ENCODE assay signal across 27 mouse cellular contexts in the genomic region with DNA sequence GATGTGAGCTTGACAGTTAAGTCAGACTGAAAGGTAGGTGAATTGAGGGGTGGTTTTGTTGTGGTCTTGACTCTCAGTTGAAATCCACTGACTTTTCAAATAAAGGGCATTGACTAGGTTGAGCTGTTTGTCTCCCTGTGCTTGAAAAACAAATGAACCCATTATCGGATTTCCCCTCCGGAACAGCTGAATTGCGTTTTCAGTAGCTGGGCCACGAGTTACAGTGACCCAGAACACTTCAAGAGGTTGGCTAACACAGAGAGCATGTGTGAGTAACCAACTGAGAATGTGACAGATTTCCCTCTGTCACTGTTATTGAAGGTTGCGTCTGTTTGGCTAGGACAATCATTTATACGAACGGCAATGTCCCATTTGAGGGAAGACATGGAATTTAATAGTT. TPM values are rescaled to one million over a fixed set of nuclear protein-coding genes. Genes with fewer than 3 reads are reported as not detected.
A peak's percentile ranks its signal among the peaks of the same experiment; 100 is the strongest.
DNase-seq lines count a peak whose midpoint lies in the region; ATAC-seq and TF ChIP-seq lines count a peak whose summit lies in the region.
"Had no signal": no experiment of that assay in that cellular context is flagged by ENCODE, and none has a peak within 500 bp of the region (broad histone marks: within the 10 kb centered on the region; RNA-seq: fewer than 3 reads in every experiment).

No protein-coding gene starts in this region.

- TF ChIP-seq CTCF in heart, adult 2 months (IDR thresholded peaks at IDR 0.05): no peak
- TF ChIP-seq CTCF in lung, postnatal 0 days (IDR thresholded peaks at IDR 0.05): no peak

- H3K36me3 ChIP-seq in heart, adult 2 months (ENCODE audit: control insufficient read depth, insufficient read depth, low read length): no peaks in the 10 kb centered on the region
- H3K36me3 ChIP-seq in heart, embryonic 12.5 days: no peaks in the 10 kb centered on the region
- no peaks in the 10 kb centered on the region for H3K36me3 ChIP-seq in lung, postnatal 0 days (ENCODE audit: insufficient read depth, low read length)
- H3K36me3 ChIP-seq: hindbrain, embryonic 15.5 days; limb, embryonic 12.5 days; midbrain, embryonic 13.5 days had no signal

- no peaks in the 10 kb centered on the region for H3K79me2 ChIP-seq in heart, adult 2 months (replicated peaks; ENCODE audit: control insufficient read depth, insufficient read depth, low read length)

- intact Hi-C loops in heart, adult 2 months (cut with DNase I): no loop called here

- 46% methylated on average over 7 of the region's 7 CpGs for WGBS in heart, adult 2 months
- 68% methylated on average over 7 of the region's 7 CpGs for WGBS in heart, embryonic 12.5 days
- 57% methylated on average over 7 of the region's 7 CpGs for WGBS in lung, postnatal 0 days

- no peaks in the 10 kb centered on the region for H3K9me3 ChIP-seq in heart, embryonic 12.5 days (replicated peaks)
- H3K9me3 ChIP-seq in lung, postnatal 0 days (ENCODE audit: low read length): no peaks in the 10 kb centered on the region
- H3K9me3 ChIP-seq: hindbrain, embryonic 15.5 days; limb, embryonic 12.5 days; megakaryocyte, embryonic 14.5 days; midbrain, embryonic 13.5 days had no signal

- no peak overlapping the region for H3K9ac ChIP-seq in heart, adult 2 months (ENCODE audit: low read depth, low read length)
- no peak overlapping the region for H3K9ac ChIP-seq in heart, embryonic 12.5 days
- no peak overlapping the region for H3K9ac ChIP-seq in lung, postnatal 0 days (replicated peaks; ENCODE audit: low read depth)
- H3K9ac ChIP-seq: hindbrain, embryonic 15.5 days; limb, embryonic 12.5 days; liver, postnatal 0 days; midbrain, embryonic 13.5 days had no signal

- peak overlapping the region; percentile 57 for H3K27ac ChIP-seq in heart, adult 2 months
- no peak overlapping the region for H3K27ac ChIP-seq in heart, embryonic 12.5 days (ENCODE audit: poor library complexity, severe bottlenecking)
- H3K27ac ChIP-seq in lung, postnatal 0 days (ENCODE audit: low read length): no peak overlapping the region
- H3K27ac ChIP-seq: hindbrain, embryonic 15.5 days; layer of hippocampus, adult 2 months; limb, embryonic 12.5 days; midbrain, embryonic 13.5 days had no signal

- H3K4me1 ChIP-seq in heart, adult 2 months (ENCODE audit: control insufficient read depth, insufficient read depth, low read length): peaks cover 2% of the 10 kb centered on the region; the same call in 1 of the 2 replicates
- H3K4me1 ChIP-seq in heart, embryonic 12.5 days (replicated peaks): peaks cover 6% of the 10 kb centered on the region; the same call in 1 of the 2 replicates
- no peaks in the 10 kb centered on the region for H3K4me1 ChIP-seq in lung, postnatal 0 days (ENCODE audit: insufficient read depth, low read depth, low read length)
- H3K4me1 ChIP-seq: hindbrain, embryonic 15.5 days; limb, embryonic 12.5 days; midbrain, embryonic 13.5 days had no signal

- ATAC-seq in heart, embryonic 12.5 days (ENCODE audit: insufficient number of reproducible peaks, low FRiP score): no peak
- no peak for ATAC-seq in lung, postnatal 0 days
- ATAC-seq in inflammation-experienced regulatory T-cells, adult 6 months: peak; percentile 39
- ATAC-seq: intestine, postnatal 0 days; liver, postnatal 0 days; midbrain, embryonic 13.5 days; Patski had no signal

- DNase-seq in heart, adult 2 months: no peak
- peak; percentile 16 for DNase-seq in lung, postnatal 25 days (ENCODE audit: low spot score)
- DNase-seq in lung, postnatal 0 days (ENCODE audit: low spot score): no peak
- DNase-seq in Muller cell, postnatal 12 days (ENCODE audit: inconsistent ontology term): peak; percentile 29
- DNase-seq in layer of hippocampus, adult 8-10 months (ENCODE audit: low spot score in 2 of 2): no peak
- DNase-seq in testis, postnatal 14 days (ENCODE audit: low spot score): no peak
- DNase-seq: adrenal gland, postnatal 36 days; B cell, adult 2 months; cerebellum, adult 11 months; cerebellum, postnatal 10 days; gastrocnemius, postnatal 36 days; kidney, postnatal 10 days; layer of hippocampus, postnatal 36 days; liver, postnatal 0 days; lung, postnatal 14 days; right cerebral cortex, postnatal 14 days; spleen, adult 18-20 months had no signal

- no peak for TF ChIP-seq EP300 in heart, adult 2 months (IDR thresholded peaks at IDR 0.05; ENCODE audit: insufficient read depth, low read depth, low read length)
- TF ChIP-seq EP300 in lung, postnatal 0 days (IDR thresholded peaks at IDR 0.05): no peak

- no peak overlapping the region for H3K4me2 ChIP-seq in heart, embryonic 12.5 days
- no peak overlapping the region for H3K4me2 ChIP-seq in lung, postnatal 0 days (replicated peaks; ENCODE audit: low read depth, low read length)
- H3K4me2 ChIP-seq: hindbrain, embryonic 15.5 days; limb, embryonic 12.5 days; liver, embryonic 11.5 days; midbrain, embryonic 13.5 days had no signal

- no peak for TF ChIP-seq POLR2A in heart, adult 2 months (IDR thresholded peaks at IDR 0.05; ENCODE audit: insufficient read depth, low read depth, low read length)

- no peaks in the 10 kb centered on the region for H3K27me3 ChIP-seq in heart, adult 2 months (ENCODE audit: control insufficient read depth, insufficient read depth, low read length)
- no peaks in the 10 kb centered on the region for H3K27me3 ChIP-seq in heart, embryonic 12.5 days (replicated peaks)
- no peaks in the 10 kb centered on the region for H3K27me3 ChIP-seq in lung, postnatal 0 days (replicated peaks; ENCODE audit: insufficient read depth, low read length)
- H3K27me3 ChIP-seq: hindbrain, embryonic 15.5 days; limb, embryonic 12.5 days; megakaryocyte, embryonic 14.5 days; midbrain, embryonic 13.5 days; Patski had no signal

- H3K4me3 ChIP-seq in heart, adult 2 months: no peak overlapping the region
- no peak overlapping the region for H3K4me3 ChIP-seq in heart, embryonic 12.5 days
- H3K4me3 ChIP-seq in lung, postnatal 0 days (ENCODE audit: low read depth, low read length): no peak overlapping the region
- H3K4me3 ChIP-seq: hindbrain, embryonic 15.5 days; layer of hippocampus, adult 2 months; limb, embryonic 12.5 days; megakaryocyte, embryonic 14.5 days; midbrain, embryonic 13.5 days had no signal

RNA-seq across cellular contexts. Expression of gene Stx11, which starts 17.0 kb away (rescaled TPM):
- total RNA-seq in heart, adult 2 months (2021): 1 to 10 TPM; 2.7 to 4.0 TPM
- polyA plus RNA-seq in heart, adult 2 months (2012; rRNA removed): 1.7 and 2.2 TPM in 2 replicates
- polyA plus RNA-seq in heart, embryonic 12.5 days (2016; fragmentation: Nextera tagmentation; extraction: Ambion mirVana): 5.5 and 6.4 TPM in 2 replicates
- polyA plus RNA-seq in lung, postnatal 0 days (2015; fragmentation: Nextera tagmentation; extraction: Ambion mirVana): 8.9 and 12.0 TPM in 2 replicates
- 10 to 100 TPM; 19.2 to 28.4 (median 20.6) TPM for polyA plus RNA-seq in inflammation-experienced regulatory T-cells, adult 6 months (2017; shearing (Covaris generic))
- under 1 TPM; 0.13 to 0.61 (median 0.26) TPM for total RNA-seq in layer of hippocampus, adult 8-10 months (2022)

RNA-seq across cellular contexts. Expression of gene Sf3b5, which starts 24.1 kb away (rescaled TPM):
- 1 to 10 TPM; 6.6 to 7.4 TPM for total RNA-seq in heart, adult 2 months (2021)
- polyA plus RNA-seq in heart, adult 2 months (2012; rRNA removed): 9.9 and 14.8 TPM in 2 replicates
- polyA plus RNA-seq in heart, embryonic 12.5 days (2016; fragmentation: Nextera tagmentation; extraction: Ambion mirVana): 29.6 and 30.7 TPM in 2 replicates
- 27.1 TPM in 2 replicates for polyA plus RNA-seq in lung, postnatal 0 days (2015; fragmentation: Nextera tagmentation; extraction: Ambion mirVana)
- 10 to 100 TPM; 37.0 to 38.5 (median 37.3) TPM for polyA plus RNA-seq in inflammation-experienced regulatory T-cells, adult 6 months (2017; shearing (Covaris generic))
- 1 to 10 TPM; 6.7 to 9.4 (median 7.5) TPM for total RNA-seq in layer of hippocampus, adult 8-10 months (2022)

Comparison
In these comparisons a context has a peak if more than half of its experiments do, and no peak if none do; other contexts are left out.
1. DNase-seq: peak in lung, postnatal 25 days (single experiment) and Muller cell, postnatal 12 days (single experiment); none in heart, adult 2 months (0 of 2), lung, postnatal 0 days (single experiment), layer of hippocampus, adult 8-10 months (0 of 2) and testis, postnatal 14 days (single experiment).